Mouse (Mus musculus) lung, postnatal 0 days (tissue): Measurements from ENCODE around the gene Maff.

ENCODE experiments used
- CTCF ChIP-seq: IDR thresholded peaks from 2 replicates; pipeline ENCODE4 v1.5.1; 2016; ENCODE audit warnings: antibody characterized with exemption, mild to moderate bottlenecking
- EP300 ChIP-seq: IDR thresholded peaks from 2 replicates; pipeline ENCODE4 v1.6.1; 2016; ENCODE audit warnings: antibody characterized with exemption, mild to moderate bottlenecking, control low read depth

GRCm38 (mm10) chr15:79374760-79375159, 28.3 kb downstream of the Maff start:
- no peak for TF ChIP-seq EP300
- TF ChIP-seq CTCF, result no peak
